Mouse (Mus musculus): ENCODE measurements at regions not wholly inside any gene's neighbourhood (a gene's known extent, or its start where the extent isn't known, plus 50 kb on each side); places are given as distances from the start of the nearest gene placed in this dataset.

DNA sequence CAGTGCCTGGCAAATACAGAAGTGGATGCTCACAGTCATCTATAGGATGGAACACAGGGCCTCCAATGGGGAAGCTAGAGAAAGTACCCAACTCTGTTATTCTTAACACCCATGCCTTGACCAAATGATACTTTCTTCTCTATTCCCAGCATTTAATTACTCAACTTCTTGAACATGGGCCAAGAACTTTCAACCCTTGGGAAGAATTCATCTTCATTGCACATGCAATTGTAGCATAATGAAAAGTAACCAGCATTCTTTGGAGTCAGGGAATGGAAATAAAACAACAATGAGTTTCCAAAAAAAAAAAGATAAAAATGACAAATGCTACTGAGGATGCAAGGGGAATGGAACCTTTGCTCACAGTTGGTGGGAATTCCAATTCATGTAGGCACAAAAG, 274.1 kb downstream of the Hdgfl1 start:
- H3K9ac ChIP-seq (ENCODE audit: low read depth, low read length) = no peak overlapping the region
- no peaks in the 10 kb centered on the region for H3K9me3 ChIP-seq (ENCODE audit: control insufficient read depth, low read length)
- H3K4me1 ChIP-seq (replicated peaks; ENCODE audit: control insufficient read depth, insufficient read depth, low read length) = no peaks in the 10 kb centered on the region
- H3K27ac ChIP-seq (ENCODE audit: low read depth, low read length) = no peak overlapping the region
- no peaks in the 10 kb centered on the region for H3K27me3 ChIP-seq (ENCODE audit: control insufficient read depth, insufficient read depth, low read length)
- no peak overlapping the region for H3K4me3 ChIP-seq (ENCODE audit: low read depth, low read length)
- H3K36me3 ChIP-seq (ENCODE audit: control insufficient read depth, insufficient read depth, low read length) = no peaks in the 10 kb centered on the region
- no peak for ATAC-seq (ENCODE audit: low FRiP score)
- DNase-seq (ENCODE audit: low spot score) = no peak
- H3K4me2 ChIP-seq (replicated peaks; ENCODE audit: low read depth, low read length) = no peak overlapping the region

- Histone ChIP-seq H3K27me3 (ENCODE audit: control insufficient read depth, insufficient read depth, low read length) (no peaks in the 10 kb centered on the region), H3K36me3 (ENCODE audit: control insufficient read depth, insufficient read depth, low read length) (no peaks in the 10 kb centered on the region), H3K4me1 (replicated peaks; ENCODE audit: control insufficient read depth, insufficient read depth, low read length) (no peaks in the 10 kb centered on the region), H3K9ac (ENCODE audit: low read depth, low read length) (no peak overlapping the region), H3K9me3 (ENCODE audit: control insufficient read depth, low read length) (no peaks in the 10 kb centered on the region), H3K4me3 (ENCODE audit: low read depth, low read length) (no peak overlapping the region), H3K4me2 (replicated peaks; ENCODE audit: low read depth, low read length) (no peak overlapping the region), H3K27ac (ENCODE audit: low read depth, low read length) (no peak overlapping the region)
- ATAC-seq (ENCODE audit: low FRiP score) (no peak), DNase-seq (ENCODE audit: low spot score) (no peak)
- WGBS = 44% methylated on average over 3 of the region's 3 CpGs
Measured at GRCm38 (mm10) chr13:26469343-26469742, 300.6 kb downstream of the Hdgfl1 start.

- ATAC-seq (ENCODE audit: low FRiP score) (no peak), DNase-seq (ENCODE audit: low spot score) (no peak)
- no peaks in the 10 kb centered on the region for H3K27me3 ChIP-seq (ENCODE audit: control insufficient read depth, insufficient read depth, low read length)
- H3K9ac ChIP-seq (ENCODE audit: low read depth, low read length) = no peak overlapping the region
- no peak overlapping the region for H3K4me2 ChIP-seq (replicated peaks; ENCODE audit: low read depth, low read length)
- H3K36me3 ChIP-seq (ENCODE audit: control insufficient read depth, insufficient read depth, low read length) = no peaks in the 10 kb centered on the region
- no peaks in the 10 kb centered on the region for H3K9me3 ChIP-seq (ENCODE audit: control insufficient read depth, low read length)
- H3K27ac ChIP-seq (ENCODE audit: low read depth, low read length) = no peak overlapping the region
- H3K4me3 ChIP-seq (ENCODE audit: low read depth, low read length) = no peak overlapping the region
- H3K4me1 ChIP-seq (replicated peaks; ENCODE audit: control insufficient read depth, insufficient read depth, low read length) = no peaks in the 10 kb centered on the region
Measured at GRCm38 (mm10) chr13:26467526-26467925, 302.4 kb downstream of the Hdgfl1 start.

GRCm38 (mm10) chr13:26464523-26464922, 305.4 kb downstream of the Hdgfl1 start:
- Histone ChIP-seq H3K36me3 (ENCODE audit: control insufficient read depth, insufficient read depth, low read length) (no peaks in the 10 kb centered on the region), H3K27me3 (ENCODE audit: control insufficient read depth, insufficient read depth, low read length) (no peaks in the 10 kb centered on the region), H3K27ac (ENCODE audit: low read depth, low read length) (no peak overlapping the region), H3K9ac (ENCODE audit: low read depth, low read length) (no peak overlapping the region), H3K4me1 (replicated peaks; ENCODE audit: control insufficient read depth, insufficient read depth, low read length) (no peaks in the 10 kb centered on the region), H3K4me2 (replicated peaks; ENCODE audit: low read depth, low read length) (no peak overlapping the region), H3K4me3 (ENCODE audit: low read depth, low read length) (no peak overlapping the region), H3K9me3 (ENCODE audit: control insufficient read depth, low read length) (no peaks in the 10 kb centered on the region)
- ATAC-seq (ENCODE audit: low FRiP score) (no peak), DNase-seq (ENCODE audit: low spot score) (no peak)
- 66% methylated on average over 2 of the region's 2 CpGs for WGBS

GRCm38 (mm10) chr13:26464096-26464495, 305.9 kb downstream of the Hdgfl1 start:
- ATAC-seq (ENCODE audit: low FRiP score) = no peak
- Histone ChIP-seq H3K27ac (ENCODE audit: low read depth, low read length) (no peak overlapping the region), H3K36me3 (ENCODE audit: control insufficient read depth, insufficient read depth, low read length) (no peaks in the 10 kb centered on the region), H3K4me1 (replicated peaks; ENCODE audit: control insufficient read depth, insufficient read depth, low read length) (no peaks in the 10 kb centered on the region), H3K9ac (ENCODE audit: low read depth, low read length) (no peak overlapping the region), H3K27me3 (ENCODE audit: control insufficient read depth, insufficient read depth, low read length) (no peaks in the 10 kb centered on the region), H3K9me3 (ENCODE audit: control insufficient read depth, low read length) (no peaks in the 10 kb centered on the region), H3K4me3 (ENCODE audit: low read depth, low read length) (no peak overlapping the region), H3K4me2 (replicated peaks; ENCODE audit: low read depth, low read length) (no peak overlapping the region)
- DNase-seq (ENCODE audit: low spot score) = no peak

- H3K27ac ChIP-seq (ENCODE audit: low read depth, low read length) = no peak overlapping the region
- H3K4me2 ChIP-seq (replicated peaks; ENCODE audit: low read depth, low read length) = no peak overlapping the region
- no peak for DNase-seq (ENCODE audit: low spot score)
- H3K9me3 ChIP-seq (ENCODE audit: control insufficient read depth, low read length) = no peaks in the 10 kb centered on the region
- H3K9ac ChIP-seq (ENCODE audit: low read depth, low read length) = no peak overlapping the region
- WGBS = 85% methylated on average over 4 of the region's 4 CpGs
- H3K4me3 ChIP-seq (ENCODE audit: low read depth, low read length) = no peak overlapping the region
- no peaks in the 10 kb centered on the region for H3K27me3 ChIP-seq (ENCODE audit: control insufficient read depth, insufficient read depth, low read length)
- H3K4me1 ChIP-seq (replicated peaks; ENCODE audit: control insufficient read depth, insufficient read depth, low read length) = no peaks in the 10 kb centered on the region
- no peak for ATAC-seq (ENCODE audit: low FRiP score)
- no peaks in the 10 kb centered on the region for H3K36me3 ChIP-seq (ENCODE audit: control insufficient read depth, insufficient read depth, low read length)
Measured at GRCm38 (mm10) chr13:26457487-26458253, 312.3 kb downstream of the Hdgfl1 start.

- no peak overlapping the region for H3K27ac ChIP-seq (ENCODE audit: low read depth, low read length)
- no peak overlapping the region for H3K4me2 ChIP-seq (replicated peaks; ENCODE audit: low read depth, low read length)
- H3K9me3 ChIP-seq (ENCODE audit: control insufficient read depth, low read length) = no peaks in the 10 kb centered on the region
- no peak for ATAC-seq (ENCODE audit: low FRiP score)
- H3K9ac ChIP-seq (ENCODE audit: low read depth, low read length) = no peak overlapping the region
- no peaks in the 10 kb centered on the region for H3K4me1 ChIP-seq (replicated peaks; ENCODE audit: control insufficient read depth, insufficient read depth, low read length)
- no peaks in the 10 kb centered on the region for H3K36me3 ChIP-seq (ENCODE audit: control insufficient read depth, insufficient read depth, low read length)
- DNase-seq (ENCODE audit: low spot score) = no peak
- no peaks in the 10 kb centered on the region for H3K27me3 ChIP-seq (ENCODE audit: control insufficient read depth, insufficient read depth, low read length)
- H3K4me3 ChIP-seq (ENCODE audit: low read depth, low read length) = no peak overlapping the region
- 90% methylated on average over 4 of the region's 4 CpGs for WGBS
Measured at GRCm38 (mm10) chr13:26426639-26427038, 343.3 kb downstream of the Hdgfl1 start.

DNA sequence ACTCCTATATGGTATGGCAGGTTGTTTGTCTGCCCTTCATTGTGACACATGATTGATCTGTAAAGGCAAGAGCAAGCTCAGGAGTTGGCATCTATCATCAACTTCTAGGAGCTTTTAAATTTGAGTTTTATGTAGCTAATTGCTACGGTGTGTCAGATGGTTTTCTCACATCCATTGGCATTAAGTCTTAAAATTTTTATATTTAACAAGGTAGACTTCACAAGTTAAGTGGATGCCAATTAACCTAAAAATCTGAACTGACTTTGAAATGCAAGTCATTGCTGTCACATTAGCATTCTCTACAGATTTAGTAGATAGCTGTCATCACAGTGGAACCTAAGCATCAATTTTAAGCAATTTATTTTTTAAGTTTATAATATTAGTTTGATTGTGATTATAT, 345.5 kb downstream of the Hdgfl1 start:
- H3K9ac ChIP-seq (ENCODE audit: low read depth, low read length) = no peak overlapping the region
- H3K4me2 ChIP-seq (replicated peaks; ENCODE audit: low read depth, low read length) = no peak overlapping the region
- 82% methylated on average over 1 of the region's 1 CpGs for WGBS
- no peaks in the 10 kb centered on the region for H3K4me1 ChIP-seq (replicated peaks; ENCODE audit: control insufficient read depth, insufficient read depth, low read length)
- ATAC-seq (ENCODE audit: low FRiP score) (no peak), DNase-seq (ENCODE audit: low spot score) (no peak)
- no peaks in the 10 kb centered on the region for H3K9me3 ChIP-seq (ENCODE audit: control insufficient read depth, low read length)
- H3K27me3 ChIP-seq (ENCODE audit: control insufficient read depth, insufficient read depth, low read length) = no peaks in the 10 kb centered on the region
- H3K27ac ChIP-seq (ENCODE audit: low read depth, low read length) = no peak overlapping the region
- H3K4me3 ChIP-seq (ENCODE audit: low read depth, low read length) = no peak overlapping the region
- H3K36me3 ChIP-seq (ENCODE audit: control insufficient read depth, insufficient read depth, low read length) = no peaks in the 10 kb centered on the region

- Histone ChIP-seq H3K9ac (ENCODE audit: low read depth, low read length) (no peak overlapping the region), H3K27me3 (ENCODE audit: control insufficient read depth, insufficient read depth, low read length) (no peaks in the 10 kb centered on the region), H3K4me2 (replicated peaks; ENCODE audit: low read depth, low read length) (no peak overlapping the region), H3K9me3 (ENCODE audit: control insufficient read depth, low read length) (no peaks in the 10 kb centered on the region), H3K27ac (ENCODE audit: low read depth, low read length) (no peak overlapping the region), H3K4me3 (ENCODE audit: low read depth, low read length) (no peak overlapping the region), H3K4me1 (replicated peaks; ENCODE audit: control insufficient read depth, insufficient read depth, low read length) (no peaks in the 10 kb centered on the region), H3K36me3 (ENCODE audit: control insufficient read depth, insufficient read depth, low read length) (no peaks in the 10 kb centered on the region)
- ATAC-seq (ENCODE audit: low FRiP score) = no peak
- DNase-seq (ENCODE audit: low spot score) = no peak
Measured at GRCm38 (mm10) chr13:26405757-26406156, 364.2 kb downstream of the Hdgfl1 start.
